Mouse (Mus musculus): ENCODE measurements around the gene Hoxa7.

- TF ChIP-seq CTCF (IDR thresholded peaks at IDR 0.05; ENCODE audit: extremely low read depth, insufficient read length, insufficient replicate concordance, low read depth, low read length) (no peak), POLR2A (IDR thresholded peaks at IDR 0.05; ENCODE audit: low read depth, low read length) (no peak)
These were observed 45.0 kb upstream of the Hoxa7 start for GRCm38 (mm10) chr6:52266666-52266985.

Measured in small intestine, adult 2 months (tissue).